Mouse (Mus musculus) frontal cortex, postnatal 36 days (tissue): ENCODE measurements around the gene Foxp1.

Experiments used
- DNase-seq, 2 experiments: peaks; one replicate each; pipeline ENCODE4 v3.0.0; 2022; ENCODE audit warnings: low spot score in 2 of 2

Gene Foxp1

GRCm38 (mm10) chr6:99330169-99330568 lies 192.4 kb downstream of the Foxp1 start:
- DNase-seq, result no peak

- no peak for DNase-seq
Observed at GRCm38 (mm10) chr6:99328634-99329033, 193.9 kb downstream of the Foxp1 start.

DNA sequence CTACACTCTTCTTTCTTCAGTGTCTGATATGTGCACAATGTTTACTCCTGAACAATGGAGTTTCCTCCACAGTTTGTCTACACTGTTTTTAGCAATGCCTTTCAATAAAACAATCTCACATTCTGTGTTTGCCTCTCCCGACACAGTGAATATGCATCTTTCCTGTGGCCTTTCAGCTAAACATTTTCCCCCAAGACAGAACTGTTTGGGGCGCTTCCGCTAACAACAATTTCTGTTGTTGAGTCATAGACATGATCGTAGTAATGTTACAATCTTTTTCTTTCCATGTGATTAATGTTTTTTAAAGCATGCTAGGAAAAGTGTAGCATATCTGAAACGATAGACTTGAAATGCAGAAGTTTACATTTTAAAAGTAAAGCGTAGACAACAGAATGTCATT lies 194.4 kb downstream of the Foxp1 start:
- DNase-seq, result no peak

DNA sequence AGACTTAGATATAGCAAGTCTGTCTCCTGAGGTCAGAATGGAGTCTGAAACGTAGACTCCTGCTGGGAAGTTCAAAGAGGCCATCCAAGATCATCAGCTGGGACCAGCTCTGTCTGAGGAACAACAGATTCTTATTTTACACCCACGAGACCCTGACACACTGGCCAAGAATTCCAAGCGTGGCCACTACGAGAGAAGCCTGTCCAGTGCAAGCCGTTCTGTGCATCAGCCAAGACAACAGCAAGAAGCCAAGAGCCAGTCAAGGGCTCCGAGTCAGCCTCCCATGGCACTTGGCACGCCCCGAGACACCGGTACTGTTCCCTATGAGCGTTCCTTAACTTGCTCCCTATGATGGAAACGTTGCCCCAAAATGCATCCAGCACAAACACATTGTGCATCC lies 194.8 kb downstream of the Foxp1 start:
- DNase-seq, result no peak

DNA sequence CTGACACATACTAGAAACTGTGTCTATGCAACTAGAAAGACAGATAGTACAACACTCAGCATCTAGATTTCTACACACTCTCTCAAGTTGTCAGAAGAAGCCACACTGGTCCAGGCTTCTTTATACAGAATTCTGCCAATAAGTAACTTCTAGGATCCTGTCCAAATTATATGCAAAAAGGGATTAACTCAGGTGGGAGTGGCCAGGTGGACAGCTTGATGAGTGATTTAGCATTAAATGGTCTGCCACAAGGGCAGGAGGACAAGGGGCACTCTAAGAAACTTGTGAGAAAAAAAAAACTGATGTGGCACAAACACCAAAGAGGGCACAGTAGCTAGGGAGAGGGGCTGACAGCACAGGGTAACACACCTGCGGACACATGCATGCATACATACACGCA lies 196.6 kb downstream of the Foxp1 start:
- DNase-seq, result no peak

- no peak for DNase-seq
Observed at GRCm38 (mm10) chr6:99325461-99325860, 197.1 kb downstream of the Foxp1 start.

GRCm38 (mm10) chr6:99322132-99322904 lies 200.2 kb downstream of the Foxp1 start:
- DNase-seq, result no peak

GRCm38 (mm10) chr6:99320444-99320843 lies 202.1 kb downstream of the Foxp1 start:
- no peak for DNase-seq

DNA sequence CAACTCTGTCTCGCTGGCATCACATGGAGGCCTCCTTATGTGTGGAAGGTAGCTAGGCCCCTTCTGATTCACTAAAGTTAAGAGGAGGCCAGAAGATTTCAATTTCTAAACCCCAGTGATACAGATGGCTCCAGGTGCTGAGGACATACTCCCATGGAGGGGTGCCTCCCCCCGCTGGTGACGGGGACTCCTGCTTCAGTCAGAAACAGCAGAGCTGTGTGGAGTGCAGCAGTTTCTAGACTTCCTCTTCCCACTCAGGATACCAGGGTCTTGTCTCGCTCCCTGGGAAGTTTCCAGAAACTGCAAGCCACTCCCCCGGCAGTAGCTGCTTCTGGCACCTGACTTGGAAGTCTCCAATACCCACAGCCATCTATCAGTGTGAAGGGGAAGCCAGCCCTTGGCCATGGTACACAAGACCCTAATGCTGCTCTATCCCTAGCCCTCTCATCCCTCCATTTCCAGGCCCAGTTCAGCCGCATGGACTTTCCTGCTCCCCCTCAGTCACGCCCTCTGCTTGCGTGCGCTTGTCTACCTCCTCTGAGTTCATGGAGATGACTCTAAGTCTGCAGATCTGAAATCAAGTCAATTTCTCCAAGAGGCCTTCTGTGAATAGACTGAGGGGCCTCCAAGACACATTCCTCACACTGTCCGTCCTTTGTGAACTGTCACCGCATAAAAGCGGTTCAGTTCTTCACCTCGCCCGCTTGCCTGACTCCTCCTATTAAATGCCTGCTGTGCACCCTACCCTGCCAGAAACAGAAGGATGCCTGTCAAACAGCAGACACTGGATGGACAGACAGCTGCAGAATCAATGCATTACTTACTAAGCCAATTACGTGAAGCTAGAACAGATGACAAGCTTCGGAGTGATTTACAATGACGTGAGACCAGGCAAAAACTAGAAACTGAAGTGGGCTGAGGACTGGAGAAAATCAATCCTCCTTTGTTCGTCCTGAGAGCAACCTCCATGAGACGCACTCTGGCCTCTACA lies 202.8 kb downstream of the Foxp1 start:
- no peak for DNase-seq

DNA sequence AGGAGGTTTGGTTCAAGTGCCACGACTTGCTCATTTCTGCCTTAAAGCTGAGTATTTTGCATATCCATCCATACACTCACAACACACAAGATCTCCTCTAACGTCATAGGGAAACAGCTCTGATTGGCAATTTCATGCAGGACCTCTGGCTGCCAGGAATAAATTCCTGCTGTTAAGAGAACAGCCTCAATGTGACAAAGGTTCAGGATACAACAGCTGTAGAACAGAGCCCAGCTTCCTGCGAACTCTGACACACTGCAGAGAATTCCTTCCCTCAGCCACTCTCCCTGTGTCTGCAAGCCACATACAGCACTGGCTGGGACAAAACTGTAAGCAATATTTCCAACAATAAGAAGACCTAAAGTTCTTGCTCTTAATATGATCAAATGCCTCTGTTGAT lies 207.8 kb downstream of the Foxp1 start:
- DNase-seq, result no peak

DNA sequence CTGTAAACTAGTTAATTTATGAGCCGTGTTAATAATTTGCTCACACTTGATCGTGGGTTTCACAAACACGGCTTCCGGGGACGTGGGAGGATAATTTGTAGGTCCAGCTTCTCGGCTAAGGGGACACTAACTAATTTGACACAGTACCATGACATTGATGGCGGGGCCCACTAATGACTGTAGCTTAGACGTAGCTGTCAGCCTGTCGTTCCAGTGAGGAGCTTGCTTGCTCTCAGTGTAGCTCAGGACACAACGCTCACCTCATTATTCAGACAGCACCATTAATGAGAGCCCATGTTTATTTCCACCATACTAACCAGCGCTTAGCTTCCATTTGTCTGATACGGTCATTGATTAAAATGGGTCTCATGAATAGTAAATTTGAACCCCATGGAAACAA lies 212.0 kb downstream of the Foxp1 start:
- no peak for DNase-seq

- DNase-seq, result no peak
Observed at GRCm38 (mm10) chr6:99310171-99310500, 212.4 kb downstream of the Foxp1 start.

GRCm38 (mm10) chr6:99309466-99310170 lies 212.9 kb downstream of the Foxp1 start:
- no peak for DNase-seq

DNA sequence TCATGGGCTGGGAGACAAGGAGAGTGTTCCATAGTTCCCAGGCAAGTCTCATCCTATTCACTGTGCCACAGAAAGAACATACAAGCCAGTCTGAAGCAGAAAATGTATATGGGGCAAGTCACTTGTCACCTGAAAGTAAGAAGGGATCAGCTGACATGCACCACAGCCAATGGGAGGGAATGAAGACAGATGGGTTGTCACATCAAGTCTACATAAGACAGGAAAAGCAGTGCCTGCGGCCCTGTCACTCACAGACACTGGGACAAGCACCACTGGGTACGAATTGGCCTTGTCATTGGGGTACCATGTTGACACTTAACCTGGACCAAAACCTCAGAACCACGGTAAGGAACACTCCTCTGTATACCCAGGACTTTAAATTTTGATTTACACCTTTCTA lies 216.8 kb downstream of the Foxp1 start:
- no peak for DNase-seq

DNA sequence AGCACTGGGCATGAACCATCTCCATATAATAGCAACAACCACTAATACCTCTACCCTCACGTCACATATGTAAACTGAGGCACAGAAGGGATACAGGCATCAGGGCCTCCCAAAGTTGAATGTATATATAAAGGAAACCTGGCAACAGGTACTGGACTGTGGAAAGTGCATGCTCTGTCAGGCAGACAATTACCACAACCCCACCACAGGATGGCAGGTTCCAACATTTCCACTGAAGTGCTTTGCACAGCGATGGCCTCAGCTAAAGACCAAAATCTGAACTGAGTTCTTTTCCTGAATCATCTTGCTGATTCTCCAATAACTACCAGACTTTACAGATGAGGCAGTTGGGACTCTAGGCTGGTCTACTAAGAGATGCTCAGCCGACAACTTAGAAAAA lies 217.3 kb downstream of the Foxp1 start:
- DNase-seq, result no peak

- DNase-seq, result no peak
Observed at GRCm38 (mm10) chr6:99302662-99303435, 219.7 kb downstream of the Foxp1 start.

GRCm38 (mm10) chr6:99301923-99302322 lies 220.6 kb downstream of the Foxp1 start:
- no peak for DNase-seq

DNA sequence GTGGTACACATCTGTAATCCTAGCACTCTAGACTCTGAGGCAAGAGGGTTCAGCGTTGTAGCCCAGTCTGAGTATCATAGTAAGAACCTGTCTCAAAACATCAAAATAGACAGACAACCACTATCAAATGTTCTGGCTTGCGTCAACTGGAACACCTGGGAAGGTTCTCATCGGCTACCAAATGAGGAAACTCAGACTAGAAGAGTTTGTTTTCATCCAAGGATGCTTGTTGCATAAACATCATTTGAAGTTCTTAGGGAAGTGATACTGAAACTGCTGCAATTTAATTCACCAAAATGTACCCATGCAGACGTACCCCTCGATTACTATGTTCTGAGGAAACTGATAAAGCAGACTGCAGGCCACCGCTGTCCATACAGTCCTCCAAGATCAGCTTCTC lies 222.3 kb downstream of the Foxp1 start:
- DNase-seq, result no peak

DNA sequence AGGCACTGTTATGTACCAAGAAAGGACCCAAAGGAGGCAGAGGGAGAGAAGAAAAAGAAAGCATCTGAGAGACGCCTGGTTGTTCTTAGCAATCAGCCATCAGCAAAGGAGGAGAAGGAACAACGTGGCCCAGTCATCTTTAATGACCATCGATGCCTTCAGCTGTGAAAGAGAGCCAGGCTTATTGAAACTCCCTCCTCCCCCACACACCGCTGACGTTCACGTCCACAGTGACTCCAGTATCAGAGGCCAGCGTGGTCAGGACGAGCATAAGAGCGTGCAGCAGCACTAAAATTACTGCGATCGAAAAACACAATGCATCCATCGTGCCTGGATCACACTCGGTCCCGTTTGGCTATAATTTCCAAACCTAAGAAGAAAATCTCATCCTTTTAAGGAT lies 223.3 kb downstream of the Foxp1 start:
- no peak for DNase-seq

GRCm38 (mm10) chr6:99297535-99297934 lies 225.0 kb downstream of the Foxp1 start:
- DNase-seq, result no peak

DNA sequence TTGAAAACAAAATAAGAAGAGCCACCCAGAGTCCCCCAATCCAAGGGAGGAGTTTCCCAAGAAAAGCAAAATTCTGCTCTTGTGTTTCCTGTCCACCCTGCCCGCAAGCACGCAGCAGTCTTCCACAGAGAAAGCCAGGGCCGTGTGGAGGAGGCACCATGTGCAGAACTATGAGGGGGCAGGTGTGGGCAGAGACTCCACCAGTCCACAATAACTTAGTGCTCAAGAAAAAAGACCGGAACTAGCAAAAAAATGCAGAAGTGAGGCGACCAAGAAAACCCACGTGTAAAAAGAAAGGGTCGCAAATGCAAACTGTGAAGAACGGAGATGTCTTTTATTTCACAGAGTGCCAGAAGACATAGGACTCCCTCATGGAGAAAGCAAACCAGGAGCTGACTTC lies 227.0 kb downstream of the Foxp1 start:
- peak; percentile 31 to 49 for DNase-seq

DNA sequence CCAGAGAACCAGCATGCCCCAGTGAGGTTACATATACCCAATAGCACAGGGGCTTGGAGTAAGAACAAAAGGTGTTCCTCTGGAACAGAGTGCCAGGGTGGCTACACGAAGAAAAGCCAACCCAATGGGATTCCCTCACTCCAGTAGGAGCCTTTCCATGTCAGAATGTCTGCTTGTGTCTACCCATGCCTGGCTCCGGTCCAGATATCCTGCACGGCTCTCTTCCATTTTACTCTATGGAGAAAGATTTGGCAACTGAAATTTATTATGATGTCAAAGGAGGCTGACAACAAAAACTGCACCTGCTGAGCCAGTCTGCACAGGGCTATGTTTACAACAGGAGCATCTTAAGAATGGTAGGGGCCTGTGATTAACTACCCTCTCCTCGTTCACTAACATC lies 233.3 kb downstream of the Foxp1 start:
- DNase-seq, result no peak
